35 mouse cellular contexts compared by ENCODE assay signal in genomic region chr9:45011291-45011690, GRCm38 (mm10). TPM values are rescaled to one million over a fixed set of nuclear protein-coding genes. Genes with fewer than 3 reads are reported as not detected.
"Had no signal": no experiment of that assay in that cellular context is flagged by ENCODE, and none has a peak within 500 bp of the region (broad histone marks: within the 10 kb centered on the region; RNA-seq: fewer than 3 reads in every experiment).

No protein-coding gene starts in this region.

- H3K27me3 ChIP-seq: limb, embryonic 13.5 days; lung, embryonic 15.5 days; midbrain, embryonic 12.5 days; midbrain, embryonic 15.5 days had no signal

- H3K27ac ChIP-seq: left cerebral cortex, adult 2 months; limb, embryonic 10.5 days; limb, embryonic 12.5 days; limb, embryonic 13.5 days; limb, embryonic 15.5 days; liver, embryonic 12.5 days; liver, embryonic 13.5 days; liver, embryonic 14.5 days; liver, embryonic 15.5 days; lung, embryonic 15.5 days; macrophage; midbrain, embryonic 10.5 days; midbrain, embryonic 12.5 days; midbrain, embryonic 13.5 days; midbrain, embryonic 15.5 days had no signal

- H3K4me3 ChIP-seq: left cerebral cortex, adult 2 months; limb, embryonic 10.5 days; limb, embryonic 12.5 days; limb, embryonic 13.5 days; limb, embryonic 15.5 days; liver, embryonic 12.5 days; liver, embryonic 13.5 days; liver, embryonic 15.5 days; lung, embryonic 15.5 days; megakaryocyte, embryonic 14.5 days; midbrain, embryonic 10.5 days; midbrain, embryonic 12.5 days; midbrain, embryonic 13.5 days; midbrain, embryonic 15.5 days had no signal

- H3K36me3 ChIP-seq: limb, embryonic 10.5 days; limb, embryonic 12.5 days; limb, embryonic 13.5 days; limb, embryonic 15.5 days; liver, embryonic 12.5 days; liver, embryonic 13.5 days; liver, embryonic 15.5 days; lung, embryonic 15.5 days; midbrain, embryonic 10.5 days; midbrain, embryonic 12.5 days; midbrain, embryonic 13.5 days; midbrain, embryonic 15.5 days had no signal

- H3K4me1 ChIP-seq: limb, embryonic 10.5 days; limb, embryonic 12.5 days; limb, embryonic 13.5 days; limb, embryonic 15.5 days; liver, embryonic 12.5 days; liver, embryonic 13.5 days; liver, embryonic 15.5 days; lung, embryonic 15.5 days; midbrain, embryonic 10.5 days; midbrain, embryonic 12.5 days; midbrain, embryonic 13.5 days; midbrain, embryonic 15.5 days had no signal

- DNase-seq: layer of hippocampus, postnatal 36 days; left cerebral cortex, postnatal 4 days; liver; liver, embryonic 13.5 days; liver, postnatal 0 days; lung, adult 18-20 months; lung, adult 2 months; lung, embryonic 14.5 days; lung, postnatal 10 days; lung, postnatal 14 days; lung, postnatal 36 days; lung, postnatal 4 days; midbrain, embryonic 14.5 days had no signal

RNA-seq across cellular contexts. Expression of gene Cd3e, which starts 1.9 kb away (rescaled TPM):
- polyA plus RNA-seq: limb, embryonic 10.5 days; limb, embryonic 11.5 days; limb, embryonic 13.5 days; liver, embryonic 11.5 days; liver, embryonic 12.5 days; liver, embryonic 13.5 days; liver, embryonic 14.5 days; liver, embryonic 15.5 days; liver, embryonic 16.5 days; liver, postnatal 0 days; lung, embryonic 14.5 days; macrophage; midbrain, embryonic 10.5 days; midbrain, embryonic 11.5 days; midbrain, embryonic 12.5 days; midbrain, embryonic 13.5 days; midbrain, embryonic 14.5 days; midbrain, embryonic 16.5 days had no signal

RNA-seq across cellular contexts. Expression of gene Mpzl2, which starts 28.3 kb away (rescaled TPM):
- polyA plus RNA-seq: macrophage had no signal

RNA-seq across cellular contexts. Expression of gene Cd3d, which starts 29.7 kb away (rescaled TPM):
- polyA plus RNA-seq: limb, embryonic 10.5 days; limb, embryonic 11.5 days; limb, embryonic 12.5 days; limb, embryonic 13.5 days; limb, embryonic 14.5 days; liver, embryonic 11.5 days; liver, embryonic 12.5 days; liver, embryonic 13.5 days; lung, embryonic 14.5 days; midbrain, embryonic 10.5 days; midbrain, embryonic 11.5 days; midbrain, embryonic 12.5 days; midbrain, embryonic 13.5 days; midbrain, embryonic 14.5 days; midbrain, embryonic 15.5 days; midbrain, embryonic 16.5 days; midbrain, postnatal 0 days had no signal

RNA-seq across cellular contexts. Expression of gene Cd3g, which starts 31.1 kb away (rescaled TPM):
- polyA plus RNA-seq: limb, embryonic 10.5 days; liver, embryonic 12.5 days; midbrain, embryonic 10.5 days; midbrain, embryonic 11.5 days; midbrain, embryonic 12.5 days; midbrain, embryonic 13.5 days; midbrain, embryonic 14.5 days; midbrain, embryonic 15.5 days; midbrain, embryonic 16.5 days; midbrain, postnatal 0 days had no signal
